Mouse (Mus musculus) right cerebral cortex, postnatal 14 days (tissue): Measurements from ENCODE around the gene 1700001J03Rik.
"Not testable (repeated sequence)": the region's sequence is repeated elsewhere in the genome, so short reads cannot be mapped to it uniquely, and the experiment has no call there.

Experiments
- DNase-seq: peaks from one replicate; pipeline ENCODE4 v3.0.0; 2022

The 1700001J03Rik gene

GRCm38 (mm10) chr5:146185204-146185603, at the start of gene 1700001J03Rik:
1700001J03Rik (minus strand) TSS chr5:146185304.
- DNase-seq, result not testable (repeated sequence)

- no peak for DNase-seq
Measured at GRCm38 (mm10) chr5:146234336-146234735, 49.2 kb upstream of the 1700001J03Rik start.

- DNase-seq, result no peak
Measured at GRCm38 (mm10) chr5:146232816-146233215, 47.7 kb upstream of the 1700001J03Rik start.

- no peak for DNase-seq
Measured at GRCm38 (mm10) chr5:146232056-146232675, 47.1 kb upstream of the 1700001J03Rik start.

- DNase-seq, result peak; percentile 25
Measured at GRCm38 (mm10) chr5:146231655-146231996, 46.5 kb upstream of the 1700001J03Rik start.

- DNase-seq, result peak; percentile 94
Measured at GRCm38 (mm10) chr5:146230864-146231654, 46.0 kb upstream of the 1700001J03Rik start, which contains the start of gene Cdk8. Cdk8 (plus strand) TSS chr5:146231230.

GRCm38 (mm10) chr5:146229869-146230650, 45.0 kb upstream of the 1700001J03Rik start:
- DNase-seq, result no peak

GRCm38 (mm10) chr5:146227496-146227895, 42.4 kb upstream of the 1700001J03Rik start:
- DNase-seq, result no peak

- DNase-seq, result no peak
Measured at GRCm38 (mm10) chr5:146223786-146224185, 38.7 kb upstream of the 1700001J03Rik start.

- DNase-seq, result no peak
Measured at GRCm38 (mm10) chr5:146221722-146222121, 36.6 kb upstream of the 1700001J03Rik start.

- DNase-seq, result peak; percentile 93
Measured at GRCm38 (mm10) chr5:146220879-146221714, 36.0 kb upstream of the 1700001J03Rik start, which contains the start of gene Rnf6. Rnf6 (minus strand) TSS chr5:146221555.

- DNase-seq, result no peak
Measured at GRCm38 (mm10) chr5:146220501-146220878, 35.4 kb upstream of the 1700001J03Rik start.

GRCm38 (mm10) chr5:146205537-146205936, 20.4 kb upstream of the 1700001J03Rik start:
- no peak for DNase-seq

GRCm38 (mm10) chr5:146203921-146204320, 18.8 kb upstream of the 1700001J03Rik start:
- no peak for DNase-seq

- no peak for DNase-seq
Measured at GRCm38 (mm10) chr5:146200580-146200979, 15.5 kb upstream of the 1700001J03Rik start.

GRCm38 (mm10) chr5:146199540-146199939, 14.4 kb upstream of the 1700001J03Rik start:
- no peak for DNase-seq

GRCm38 (mm10) chr5:146199073-146199472, 14.0 kb upstream of the 1700001J03Rik start:
- DNase-seq, result no peak

- DNase-seq, result no peak
Measured at GRCm38 (mm10) chr5:146193360-146193759, 8.3 kb upstream of the 1700001J03Rik start.

- DNase-seq, result no peak
Measured at GRCm38 (mm10) chr5:146190501-146191269, 5.6 kb upstream of the 1700001J03Rik start.

- no peak for DNase-seq
Measured at GRCm38 (mm10) chr5:146190093-146190492, 5.0 kb upstream of the 1700001J03Rik start.

- no peak for DNase-seq
Measured at GRCm38 (mm10) chr5:146188712-146189111, 3.6 kb upstream of the 1700001J03Rik start.

GRCm38 (mm10) chr5:146188144-146188543, 3.0 kb upstream of the 1700001J03Rik start:
- no peak for DNase-seq
